Mouse (Mus musculus): ENCODE results near the gene Rxra.

Gene Rxra

DNA sequence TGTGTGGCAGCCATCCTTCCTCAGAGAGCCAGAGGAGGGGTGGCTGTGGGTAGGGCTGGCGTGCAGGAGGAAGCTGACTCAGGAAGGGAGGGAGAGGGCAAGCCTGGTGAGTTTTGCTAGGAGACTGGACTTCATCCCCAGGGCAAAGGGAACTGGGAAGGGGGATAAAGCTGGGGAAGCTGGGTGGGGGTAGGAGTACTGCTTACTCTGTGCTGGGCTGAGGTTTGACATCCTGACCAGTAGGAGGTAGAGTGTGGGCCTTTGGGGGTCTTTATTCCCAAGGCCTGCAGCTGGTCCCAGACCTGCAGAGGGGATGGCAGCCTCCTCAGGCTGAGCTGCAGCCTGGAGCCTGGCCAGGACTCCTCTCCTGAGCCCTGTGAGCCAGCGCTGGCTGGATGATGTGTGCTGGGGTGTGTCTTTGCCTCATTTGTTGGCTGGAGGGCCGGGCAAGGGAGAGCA, 4.6 kb upstream of the Rxra start:
- DNase-seq = no peak

DNA sequence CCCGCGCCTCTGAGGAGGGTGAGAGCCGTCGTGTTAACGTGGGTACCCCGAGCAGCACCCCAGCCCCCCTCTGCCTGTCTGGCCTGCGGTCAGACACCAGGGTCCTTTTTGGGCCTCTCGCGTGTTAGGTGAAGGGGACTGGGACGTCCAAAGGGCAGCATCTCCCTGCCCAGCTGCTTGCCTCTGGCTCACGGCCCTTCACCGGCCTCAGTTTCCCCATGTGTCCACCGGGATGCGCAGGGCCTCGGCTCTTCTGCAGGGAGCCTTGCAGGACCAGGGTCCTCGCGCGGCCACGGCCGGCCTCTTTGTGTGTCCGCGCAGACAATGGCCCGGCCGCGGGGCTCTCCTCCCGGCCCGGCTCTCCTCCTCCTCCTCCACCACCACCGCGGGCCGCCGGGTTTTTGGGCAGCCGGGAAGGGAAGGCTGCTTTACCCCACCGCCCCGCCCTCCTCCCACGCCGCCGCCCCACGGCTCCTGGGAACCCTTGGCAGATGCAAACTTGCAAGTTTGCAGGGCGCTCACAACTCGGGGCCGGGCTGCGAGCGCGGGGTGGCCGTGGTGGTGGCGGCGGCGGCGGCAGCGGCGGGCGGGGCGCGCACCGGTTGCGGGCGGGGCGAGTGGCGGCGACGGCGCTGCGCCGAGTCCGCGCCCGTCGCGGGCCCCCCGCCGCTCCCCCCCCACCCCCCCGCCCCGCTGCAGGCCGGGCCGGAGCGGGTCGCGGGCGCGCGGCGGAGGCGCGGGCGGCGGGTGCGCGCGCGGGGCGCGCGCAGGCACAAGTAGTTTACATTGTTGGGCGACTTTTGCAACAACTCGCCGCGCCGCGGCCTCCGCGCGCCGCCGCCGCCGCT, 462 bp downstream of the Rxra start:
- peak; percentile 32 to 37 for DNase-seq

DNA sequence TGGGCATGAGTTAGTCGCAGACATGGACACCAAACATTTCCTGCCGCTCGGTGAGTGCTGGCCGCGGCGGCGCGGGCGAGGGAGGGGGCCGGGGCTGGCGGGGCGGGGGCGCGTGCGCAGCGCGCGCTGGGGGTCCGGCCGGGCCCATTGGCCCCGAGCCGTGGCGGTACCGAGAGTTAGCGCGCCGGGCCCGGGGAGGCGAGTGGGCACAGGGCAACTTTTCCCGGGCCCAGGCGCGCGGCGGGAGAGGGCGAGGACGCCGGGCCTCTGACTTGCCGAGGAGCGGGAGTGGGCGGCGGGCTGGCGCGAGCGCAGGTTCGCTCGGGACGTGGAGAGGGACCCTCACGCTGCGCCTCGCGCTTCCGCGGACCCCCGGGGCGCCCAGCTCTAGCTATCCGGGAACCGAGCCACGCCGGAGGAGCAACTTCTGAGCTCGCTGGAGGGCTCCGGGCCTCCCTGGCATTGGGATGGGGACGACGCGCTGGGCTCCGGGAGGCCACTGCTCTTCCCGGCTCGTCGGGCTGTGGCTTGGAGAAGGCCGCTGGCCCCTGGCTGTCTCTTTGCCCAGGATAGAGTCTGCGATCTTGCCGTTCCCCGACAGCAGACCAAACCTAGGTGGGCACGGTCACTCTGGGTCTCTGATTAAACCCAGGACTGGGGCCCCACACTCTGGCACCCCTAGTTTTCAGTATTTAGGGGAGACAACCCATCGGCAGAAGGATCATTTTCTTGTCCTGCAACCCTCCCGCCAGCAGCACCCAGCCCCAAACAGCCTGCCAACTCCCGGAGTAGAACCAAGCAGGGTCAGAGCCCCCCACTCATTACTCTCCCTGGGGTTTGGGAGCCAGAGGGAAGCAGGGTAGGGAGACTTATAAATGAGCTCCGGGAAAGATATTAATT, 1.4 kb downstream of the Rxra start:
- no peak for DNase-seq

DNA sequence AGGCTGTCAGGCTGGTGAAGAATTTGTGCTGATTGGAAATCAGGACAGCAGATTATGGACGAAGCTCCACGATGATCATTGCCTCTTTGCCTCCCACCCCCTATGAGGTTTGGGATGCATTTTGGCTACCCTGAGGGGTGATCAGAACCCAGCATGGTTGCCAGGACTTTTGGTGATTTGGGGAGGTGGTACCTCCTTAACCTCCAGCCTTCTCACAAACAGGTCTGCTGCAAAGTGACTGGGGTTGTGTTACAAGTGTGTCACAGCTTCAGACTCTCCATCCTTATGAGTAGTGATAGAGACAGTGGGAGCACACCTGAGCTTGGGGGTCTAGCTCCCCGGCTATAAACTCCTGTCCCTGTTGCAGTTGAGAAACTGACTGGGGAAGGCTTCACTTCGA, 2.1 kb downstream of the Rxra start:
- DNase-seq = no peak

DNA sequence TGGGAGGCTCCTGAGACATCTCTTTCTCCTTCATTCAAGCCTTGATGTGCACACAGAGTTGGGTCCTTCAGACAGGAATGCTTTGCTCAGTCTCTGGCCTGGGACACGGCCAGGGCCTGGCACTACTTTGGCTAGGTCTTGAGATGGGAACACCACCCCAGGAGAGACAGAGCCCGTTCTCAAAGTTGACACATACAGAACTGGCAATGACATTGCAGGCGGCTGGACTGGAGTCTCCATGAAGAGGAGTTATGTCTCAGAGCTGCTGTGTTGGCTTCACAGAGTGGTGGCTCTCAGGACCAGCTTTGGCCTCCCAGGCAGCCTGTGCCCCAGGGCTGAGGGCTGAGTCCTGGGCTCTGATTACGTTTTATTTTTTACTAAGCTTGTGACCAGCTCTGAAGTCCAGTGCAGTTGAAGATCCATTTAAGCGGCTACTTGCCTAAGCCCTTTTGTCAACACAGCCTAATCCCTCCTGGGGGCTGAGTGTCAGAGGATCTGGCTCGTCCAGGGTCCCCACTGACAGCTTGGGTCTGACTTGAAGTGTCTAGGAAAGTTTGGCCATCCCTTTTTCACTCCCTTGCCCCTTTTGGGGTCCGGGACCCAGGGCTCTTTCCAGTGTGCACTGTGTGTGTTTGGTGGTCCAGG, 2.7 kb downstream of the Rxra start:
- DNase-seq = no peak

DNA sequence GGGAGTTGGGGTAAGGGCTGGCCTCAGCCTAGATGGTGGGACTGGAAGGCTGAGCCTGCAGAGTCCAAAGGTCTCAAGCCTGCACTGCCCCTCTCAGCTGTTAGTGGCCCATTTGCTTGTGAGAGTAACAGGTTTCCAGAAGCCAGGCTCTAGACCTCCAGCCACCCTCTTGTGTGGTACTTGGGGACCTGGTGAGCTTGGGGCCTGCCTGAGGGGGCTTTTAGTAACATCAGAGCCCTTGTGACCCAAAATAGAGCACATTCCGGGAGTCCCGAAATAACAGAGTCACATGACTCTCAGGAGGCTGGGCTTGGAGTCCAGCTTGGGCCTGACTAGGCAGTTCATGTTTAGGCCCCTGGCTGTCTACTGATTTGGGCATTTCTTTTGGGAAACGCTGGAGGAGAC, 3.4 kb downstream of the Rxra start:
- no peak for DNase-seq

DNA sequence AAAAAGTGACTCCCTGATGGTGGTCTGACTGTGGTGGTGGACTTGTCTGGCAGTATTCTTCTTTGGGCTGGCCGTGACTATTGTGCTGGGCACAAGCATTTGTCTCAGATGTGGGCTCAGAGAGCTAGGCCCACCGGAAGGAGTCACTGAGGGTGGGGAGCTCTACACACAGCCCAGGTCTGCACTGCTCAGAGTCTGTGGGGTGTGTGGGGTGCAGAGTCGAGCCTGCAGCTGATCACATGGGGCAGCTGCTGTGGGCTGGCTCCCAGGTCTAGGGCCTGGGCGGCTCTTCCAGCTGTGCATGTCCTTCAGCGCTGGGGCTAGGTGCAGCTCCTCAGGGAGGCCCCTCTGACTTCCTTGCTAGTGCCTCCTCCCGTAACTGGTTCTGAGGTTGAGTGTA, 3.8 kb downstream of the Rxra start:
- no peak for DNase-seq

DNA sequence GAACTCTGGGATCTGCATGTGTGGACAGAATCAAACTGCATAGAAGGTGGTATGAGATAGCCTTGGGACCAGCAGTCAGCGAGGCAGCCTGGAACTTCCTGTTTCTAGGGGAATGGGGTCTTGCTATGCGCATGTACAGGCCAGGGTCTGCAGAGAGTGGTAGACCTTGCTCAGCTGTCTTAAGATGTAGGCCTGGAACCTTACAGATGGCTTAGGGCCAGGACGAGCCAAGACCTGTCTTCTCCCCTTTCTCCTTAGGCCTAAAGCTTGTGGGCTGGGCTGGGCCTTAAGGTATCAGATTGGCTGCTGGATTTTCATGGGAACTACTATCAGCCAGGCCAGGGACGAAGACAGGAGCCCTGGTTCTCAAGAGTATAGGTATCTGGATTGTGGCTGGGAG, 4.4 kb downstream of the Rxra start:
- no peak for DNase-seq

DNA sequence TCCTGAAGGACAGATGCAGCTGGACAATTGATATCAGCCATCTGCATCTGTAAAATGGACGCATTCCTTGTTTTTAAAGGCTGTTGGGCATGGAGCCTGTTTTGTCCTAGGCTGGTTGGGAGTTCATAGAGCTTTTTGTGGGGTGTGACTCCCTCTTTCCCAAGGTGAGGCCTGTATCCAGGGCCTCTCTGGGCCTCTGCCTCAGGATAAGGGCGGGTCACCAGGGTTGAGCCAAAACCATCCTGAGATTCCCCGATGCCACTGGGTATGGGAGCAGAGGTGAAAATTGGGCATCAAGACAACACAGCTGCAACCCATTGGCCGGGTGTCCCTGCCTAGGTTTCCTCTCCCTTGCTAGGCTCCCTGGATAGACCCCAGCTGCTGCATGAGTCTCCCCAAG, 5.2 kb downstream of the Rxra start:
- DNase-seq = no peak

DNA sequence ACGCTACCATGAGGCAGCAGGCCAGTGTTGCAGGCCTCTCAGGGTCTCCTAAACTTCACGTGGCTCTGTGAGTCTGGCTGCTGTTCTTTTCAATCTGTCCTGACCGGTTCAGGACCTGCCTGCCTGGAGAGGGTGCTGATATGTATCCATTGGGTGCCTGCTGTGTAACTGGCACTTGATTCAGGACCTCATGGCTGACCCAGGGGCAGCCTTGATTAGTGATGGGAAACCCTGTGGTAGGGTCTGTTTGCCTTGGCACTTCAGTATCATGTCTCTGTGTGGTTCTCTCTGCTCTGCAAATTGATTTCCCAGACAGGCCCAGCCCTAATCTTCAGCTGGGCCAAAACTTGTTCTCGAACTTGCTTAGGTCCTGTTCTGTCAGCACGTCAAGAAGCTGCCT, 5.9 kb downstream of the Rxra start:
- DNase-seq = no peak

DNA sequence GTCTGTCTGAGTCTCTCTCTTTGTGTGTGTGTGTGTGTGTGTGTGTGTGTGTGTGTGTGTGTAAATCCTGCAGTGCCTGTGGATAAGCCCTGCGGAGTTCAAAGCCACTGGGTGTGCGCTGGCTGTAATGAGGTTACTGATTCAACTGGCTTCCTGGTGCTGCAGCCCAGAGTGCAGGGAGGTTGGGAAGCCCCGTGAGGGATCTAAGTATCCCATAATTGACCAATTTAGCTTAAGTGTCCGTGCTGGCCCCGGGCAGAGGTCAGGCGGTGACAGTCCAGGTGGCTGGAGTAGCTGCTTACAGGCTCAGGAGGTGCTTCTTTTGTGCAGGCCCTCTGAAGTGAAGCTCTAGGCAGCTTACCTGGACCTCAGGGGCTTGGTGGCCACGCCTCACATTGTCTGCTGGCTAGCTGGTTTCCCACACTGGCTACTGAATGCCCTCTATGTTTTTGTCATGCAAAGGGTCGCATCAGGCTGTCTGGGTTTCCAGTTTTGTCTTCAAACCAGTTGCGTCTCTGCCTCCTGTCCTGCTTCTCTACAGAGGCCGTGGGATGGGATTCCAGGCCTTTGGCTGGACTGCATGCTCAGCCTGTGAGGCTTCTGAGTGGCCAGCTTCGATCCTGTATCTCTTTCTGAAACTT, 7.9 kb downstream of the Rxra start:
- DNase-seq = no peak

DNA sequence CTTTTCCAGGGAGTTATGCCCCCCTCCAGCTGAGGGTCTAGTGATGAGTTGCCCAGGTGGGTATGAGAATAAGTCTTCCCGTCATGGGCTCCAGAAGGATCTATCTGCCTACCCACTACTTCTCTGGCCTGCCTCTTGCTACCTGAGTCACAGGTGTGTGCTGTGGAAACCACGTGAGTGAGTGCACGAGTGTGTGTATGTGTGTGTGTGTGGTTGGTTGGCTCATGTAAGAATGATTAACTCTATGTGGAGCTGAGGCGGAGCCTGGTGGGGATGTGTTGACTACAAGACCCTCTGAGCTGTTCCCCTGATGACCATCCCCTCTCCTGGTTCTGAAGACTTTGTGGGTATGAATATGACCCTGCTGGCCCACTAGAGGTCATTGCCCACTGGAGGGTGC, 9.7 kb downstream of the Rxra start:
- DNase-seq = no peak

DNA sequence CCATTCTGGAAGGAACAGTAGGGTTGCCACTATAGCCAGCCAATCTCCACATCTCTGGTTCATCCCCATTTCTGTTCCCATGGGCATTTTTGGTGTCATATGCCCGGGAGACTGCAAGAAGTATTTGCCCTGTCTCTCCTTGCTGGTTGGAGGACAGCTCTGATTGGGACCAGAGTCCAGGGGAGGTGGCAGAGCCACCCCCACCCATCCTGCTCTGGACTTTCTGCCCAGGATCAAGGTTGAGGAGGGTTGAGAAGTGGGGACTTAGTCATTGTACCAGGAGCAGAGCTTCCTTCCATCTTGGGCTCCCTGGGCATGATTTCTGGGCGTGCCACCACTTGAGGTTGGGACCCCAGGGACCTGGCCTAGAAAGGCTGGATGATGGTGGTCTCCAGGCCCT, 10.1 kb downstream of the Rxra start:
- DNase-seq = no peak

DNA sequence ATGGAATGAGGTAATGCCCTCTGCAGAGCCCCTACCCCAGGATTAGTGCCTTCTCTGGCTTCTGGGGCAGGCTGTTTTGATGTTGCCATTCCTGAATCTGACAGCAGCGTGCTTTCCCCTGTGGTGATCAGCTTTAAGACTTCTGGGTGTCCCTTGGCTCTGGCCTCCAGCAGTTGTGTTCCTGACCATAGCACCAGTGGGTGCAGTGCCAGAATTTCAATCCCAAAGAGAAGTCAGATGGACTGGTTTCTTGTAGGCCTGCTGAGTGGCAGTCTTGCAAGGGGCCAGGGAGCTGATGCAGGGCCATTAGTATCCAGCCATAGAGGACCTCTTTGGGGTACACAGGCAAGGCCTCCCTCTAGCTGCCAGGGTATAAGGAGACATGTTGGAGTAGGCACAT, 10.8 kb downstream of the Rxra start:
- DNase-seq = no peak

DNA sequence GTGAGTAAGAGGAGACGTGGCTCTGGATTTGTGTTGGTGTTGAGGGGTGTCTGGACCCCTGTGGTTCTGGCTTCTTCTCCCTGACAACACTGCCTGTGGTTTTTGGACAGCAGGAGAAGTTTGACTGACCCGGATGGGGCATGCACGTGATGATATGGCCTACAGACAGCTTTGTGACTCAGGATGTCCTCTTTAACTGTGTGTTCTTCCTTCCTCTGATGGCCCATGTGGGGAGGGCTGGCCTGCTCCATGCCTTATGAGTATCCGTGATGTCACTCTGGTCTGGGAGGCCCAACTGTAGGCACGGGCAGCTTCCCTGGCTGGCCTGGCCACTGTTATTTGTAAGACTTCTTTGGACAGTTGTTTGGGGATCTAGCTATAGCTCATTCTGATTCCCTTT, 11.7 kb downstream of the Rxra start:
- no peak for DNase-seq

DNA sequence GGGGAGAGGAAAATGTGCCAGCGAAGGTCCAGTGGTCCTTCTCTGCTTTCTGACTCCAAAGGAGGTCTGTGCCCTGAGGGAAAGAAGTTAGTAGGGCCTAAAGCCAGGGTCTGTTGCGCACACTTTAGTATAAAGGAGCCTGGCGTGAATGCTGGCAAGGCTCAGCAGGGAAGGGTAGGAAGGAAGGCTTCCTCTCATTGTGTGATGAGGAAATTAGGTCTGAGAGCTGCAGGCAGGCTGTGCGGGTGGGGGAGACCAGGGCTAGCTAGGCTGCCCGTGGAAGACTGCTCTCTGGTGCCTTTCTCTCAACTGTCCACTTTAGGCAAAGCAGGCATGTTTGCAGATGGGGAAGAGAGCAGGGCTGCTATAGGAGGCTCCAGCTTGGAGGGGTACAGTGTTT, 14.5 kb downstream of the Rxra start:
- no peak for DNase-seq

DNA sequence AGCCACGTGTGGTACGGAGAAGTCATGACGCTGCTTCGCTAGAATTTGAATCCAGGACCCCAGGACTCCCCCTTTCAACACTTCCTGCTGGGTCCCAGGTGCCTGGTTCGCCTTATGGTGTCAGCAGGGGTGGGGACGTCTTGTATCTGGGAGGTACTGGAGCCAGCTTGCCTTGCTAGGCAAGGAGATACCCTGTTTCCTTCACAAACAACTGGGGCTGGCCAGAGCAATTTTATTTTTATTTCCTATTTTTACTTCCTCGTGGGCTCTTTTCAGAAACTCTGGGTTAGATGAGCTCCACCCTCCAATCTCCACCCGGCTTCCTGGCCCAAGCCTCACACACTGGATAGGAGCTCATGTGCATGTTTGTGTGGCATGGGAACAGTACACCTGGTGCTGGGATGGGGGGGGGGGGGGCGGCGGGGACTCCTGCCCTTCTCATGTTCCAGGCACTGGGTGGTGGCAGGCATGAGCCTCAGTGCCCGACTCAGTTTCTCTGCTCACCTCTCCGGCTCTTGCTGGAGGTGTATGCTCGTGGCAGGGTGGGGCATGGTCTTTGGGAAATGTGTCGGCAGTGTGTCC, 15.0 kb downstream of the Rxra start:
- DNase-seq = no peak

DNA sequence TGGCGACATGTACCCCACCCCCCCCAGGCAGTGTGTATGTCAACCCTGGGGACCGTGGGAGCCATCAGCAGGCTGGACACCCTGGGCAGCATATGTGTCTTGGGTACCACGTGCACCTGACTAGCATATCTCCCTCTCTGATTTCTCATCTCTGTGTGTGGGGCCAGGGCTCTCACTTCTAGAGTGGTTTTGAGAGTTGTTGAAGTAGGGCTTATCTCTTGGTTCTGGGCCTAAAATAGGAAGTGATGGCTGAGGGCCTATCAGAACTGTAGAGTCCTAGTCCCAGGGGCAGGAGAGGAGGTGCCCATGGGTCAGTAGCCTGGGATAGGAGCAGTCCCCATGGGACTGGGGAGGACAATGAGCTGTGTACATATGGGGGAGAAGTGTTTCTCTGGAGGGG, 16.4 kb downstream of the Rxra start:
- DNase-seq = no peak

DNA sequence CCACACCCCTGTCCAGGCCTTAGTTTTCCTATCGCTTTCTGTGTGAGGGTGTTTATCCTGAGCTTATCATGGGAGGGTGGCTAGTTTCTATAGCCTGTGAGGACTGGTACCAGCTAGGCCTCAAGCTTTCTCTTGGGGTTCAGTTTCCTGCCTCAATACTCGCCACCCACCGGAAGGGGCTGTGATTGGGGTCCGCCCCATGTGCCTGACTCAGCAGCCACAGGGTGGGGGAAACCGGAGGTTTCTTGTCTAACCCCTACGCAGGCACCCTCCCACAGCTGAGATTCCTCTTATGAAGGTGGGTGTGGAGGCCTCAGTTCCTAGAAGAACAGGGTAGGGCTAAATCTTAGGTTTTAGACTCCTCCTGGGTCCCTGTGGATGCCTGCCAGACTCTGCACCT, 17.4 kb downstream of the Rxra start:
- DNase-seq = peak; percentile 24 to 44

DNA sequence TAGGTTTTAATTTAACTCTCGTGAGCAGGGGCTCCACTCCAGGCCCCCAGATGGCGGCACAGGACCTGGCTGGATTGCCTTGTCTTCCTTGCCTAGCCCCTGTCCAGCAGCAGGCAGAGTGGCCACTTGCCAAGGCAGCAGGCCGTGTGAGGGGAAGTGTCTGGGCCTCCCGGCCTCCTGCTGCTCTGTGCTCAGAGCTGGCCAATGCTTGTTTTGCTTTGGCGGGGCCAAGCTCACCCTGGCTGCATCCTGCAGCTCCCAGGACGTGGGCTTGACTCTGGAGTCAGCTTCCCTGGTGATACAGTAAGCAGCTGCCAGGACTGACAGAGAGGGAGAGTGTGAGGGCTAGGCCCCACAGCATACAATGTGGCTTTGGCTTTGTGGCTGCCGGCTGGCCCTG, 23.3 kb downstream of the Rxra start:
- no peak for DNase-seq

DNA sequence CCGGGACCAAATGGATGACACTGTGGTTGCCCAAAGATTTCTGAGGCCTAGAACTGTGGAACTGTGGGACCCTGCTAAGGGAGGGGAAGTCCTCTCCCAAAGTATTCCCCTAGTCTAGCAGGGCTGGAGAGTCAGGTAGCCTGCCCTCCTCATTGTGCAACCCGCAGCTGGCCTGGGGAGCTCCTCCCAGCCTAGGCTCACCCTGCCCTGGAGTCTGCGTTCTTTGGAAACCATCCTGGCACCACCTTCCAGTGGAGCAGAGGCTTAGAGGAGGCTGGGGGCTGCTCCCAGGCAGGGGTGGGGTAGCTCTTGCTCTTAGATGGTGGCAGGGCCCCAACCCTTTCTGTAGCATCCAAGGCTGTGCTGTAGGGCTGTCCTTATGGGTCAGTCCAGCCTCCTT, 26.0 kb downstream of the Rxra start:
- DNase-seq = no peak

DNA sequence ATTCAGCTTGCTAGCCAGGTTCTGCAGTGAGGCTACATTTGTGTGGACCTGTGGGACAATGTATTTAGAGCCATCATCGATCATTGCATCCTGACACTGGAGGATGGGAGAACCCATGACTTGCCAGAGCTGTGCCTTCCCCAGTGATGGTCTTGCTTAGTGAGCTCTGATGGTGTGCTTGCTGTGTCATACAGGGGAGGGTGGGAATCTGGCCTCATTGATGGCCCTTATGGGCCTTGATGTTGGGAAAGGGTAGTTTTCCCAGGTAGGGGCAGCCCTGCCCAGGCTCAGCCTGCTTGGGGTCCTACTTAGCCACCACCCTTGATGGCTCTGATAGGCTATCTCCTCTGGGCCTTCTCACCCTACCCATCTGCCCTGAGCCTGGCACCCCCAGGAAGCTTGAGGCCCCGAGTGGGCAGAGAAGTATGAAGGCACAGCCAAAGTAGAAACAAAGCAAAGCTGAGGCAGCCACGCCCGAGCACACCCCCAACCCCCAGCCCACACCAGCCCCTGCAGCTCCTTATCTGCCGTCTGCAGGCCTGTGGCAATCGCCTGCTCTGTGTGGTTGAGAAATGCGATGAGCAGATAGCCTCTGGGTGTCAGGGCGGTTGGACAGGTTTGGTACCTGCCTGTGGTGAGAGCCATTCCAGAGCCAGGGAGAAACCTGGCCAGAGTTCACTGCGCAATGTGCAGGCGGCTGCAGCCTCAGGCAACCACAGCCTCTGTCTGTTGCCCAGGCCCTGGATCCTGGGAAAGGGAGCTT, 26.8 kb downstream of the Rxra start:
- DNase-seq = no peak

All from thymus, adult 18-20 months (tissue).